Mouse (Mus musculus) thymus, postnatal 10 days (tissue): ENCODE measurements around the gene Dus3l.

Experiments
- DNase-seq, 2 experiments: peaks; one replicate each; pipeline ENCODE4 v3.0.0; 2021; ENCODE audit warnings: low spot score in 2 of 2

Dus3l gene

DNA sequence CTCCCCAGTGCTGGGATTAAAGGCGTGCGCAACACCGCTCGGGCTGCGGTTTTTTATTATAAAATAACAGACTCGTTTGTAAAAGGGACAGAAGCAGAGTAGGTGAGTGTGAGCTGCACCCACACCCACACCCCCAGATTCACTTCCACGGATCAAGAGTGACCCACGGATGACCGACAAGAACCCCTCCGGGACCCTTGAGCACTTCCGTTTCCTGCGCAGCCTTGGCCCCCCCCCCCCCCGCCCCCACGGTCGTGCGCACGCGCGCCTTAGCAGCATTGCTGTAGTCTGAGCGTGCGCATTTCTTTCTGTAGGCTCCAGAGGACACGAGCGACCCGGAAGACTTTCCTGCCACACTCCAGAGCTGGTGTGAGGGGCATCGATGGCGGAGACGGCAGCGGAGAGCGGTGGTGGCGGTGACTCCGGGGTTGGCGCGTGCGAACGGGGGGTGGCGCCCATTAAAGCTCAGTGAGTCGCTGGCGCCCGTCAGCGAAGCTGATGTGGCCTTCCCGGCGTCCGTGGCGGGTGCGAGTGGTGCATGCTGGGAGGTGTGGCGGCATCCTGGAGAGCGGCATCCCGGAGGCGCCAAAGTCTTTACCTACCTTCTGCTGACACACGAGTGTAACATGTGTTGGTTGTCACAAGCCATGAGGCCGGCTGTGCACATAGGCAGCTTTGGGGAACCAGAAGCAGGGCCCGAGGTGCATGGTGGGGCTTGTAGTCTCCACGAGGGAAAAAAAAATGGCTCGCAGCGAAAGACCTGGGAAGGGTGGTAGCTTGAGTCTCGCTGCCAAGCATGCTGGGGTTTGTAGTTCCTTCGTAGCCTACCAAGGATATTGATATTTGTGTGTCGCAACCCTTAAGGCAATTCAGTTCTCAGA lies at the start of gene Dus3l:
Dus3l (plus strand) TSS at position 284 of the 881 bp plus-strand sequence.
- DNase-seq = peak; percentile 82 to 87

DNA sequence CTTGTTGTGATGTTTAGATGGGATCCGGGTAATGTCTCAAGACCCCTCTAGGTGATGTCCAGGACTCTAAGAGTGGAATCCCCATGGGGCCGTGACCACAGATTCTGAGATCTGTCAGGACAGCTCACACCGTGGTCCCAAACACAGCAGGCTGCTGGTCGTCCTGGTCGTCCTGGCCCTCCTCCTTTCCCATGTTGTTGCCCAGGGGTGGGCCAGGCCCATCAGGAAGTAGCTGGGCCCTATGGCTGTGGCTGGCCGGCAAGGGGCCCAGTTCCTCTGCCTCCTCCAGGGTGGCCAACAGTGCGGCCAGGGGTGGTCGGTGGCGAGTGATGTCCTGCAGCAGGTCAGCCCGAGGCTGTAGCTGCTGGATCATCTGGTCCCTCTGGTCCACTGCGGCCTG lies 49.2 kb upstream of the Dus3l start:
- no peak for DNase-seq

DNA sequence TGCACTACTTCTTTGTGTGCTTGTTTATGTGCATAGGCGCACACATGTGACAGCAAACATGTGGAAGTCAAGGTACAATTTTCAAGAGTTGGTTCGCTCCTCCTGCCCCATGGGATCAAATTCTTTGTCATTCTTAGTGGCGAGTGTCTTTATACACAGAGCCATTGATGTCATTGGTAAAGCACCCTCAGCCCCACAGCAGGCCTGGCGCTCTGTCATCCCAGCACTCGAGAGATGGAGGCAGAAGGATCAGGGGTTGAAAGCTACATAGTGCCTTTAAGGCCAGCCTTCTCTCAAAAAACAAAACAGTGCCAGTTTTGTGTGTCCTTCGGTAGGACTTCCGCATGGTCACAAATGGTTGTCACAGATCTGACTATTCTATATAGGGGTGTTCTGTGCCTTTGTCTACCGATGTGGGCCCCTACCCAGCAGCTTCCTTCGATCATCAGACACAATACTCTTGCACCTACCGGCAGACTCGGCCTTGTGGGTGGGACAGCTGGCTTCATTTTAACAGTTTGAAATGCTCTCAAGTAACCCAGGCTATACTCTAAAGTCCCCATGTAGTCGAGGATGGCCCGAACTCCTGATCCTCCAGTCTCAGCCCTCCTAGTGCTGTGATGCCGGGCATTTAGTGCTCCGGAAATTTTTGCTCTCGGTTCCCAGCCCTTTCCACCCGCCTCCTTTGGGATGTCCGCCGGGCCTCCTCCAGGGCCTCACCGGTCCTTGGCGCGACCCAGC lies 48.5 kb upstream of the Dus3l start:
- DNase-seq = no peak

DNA sequence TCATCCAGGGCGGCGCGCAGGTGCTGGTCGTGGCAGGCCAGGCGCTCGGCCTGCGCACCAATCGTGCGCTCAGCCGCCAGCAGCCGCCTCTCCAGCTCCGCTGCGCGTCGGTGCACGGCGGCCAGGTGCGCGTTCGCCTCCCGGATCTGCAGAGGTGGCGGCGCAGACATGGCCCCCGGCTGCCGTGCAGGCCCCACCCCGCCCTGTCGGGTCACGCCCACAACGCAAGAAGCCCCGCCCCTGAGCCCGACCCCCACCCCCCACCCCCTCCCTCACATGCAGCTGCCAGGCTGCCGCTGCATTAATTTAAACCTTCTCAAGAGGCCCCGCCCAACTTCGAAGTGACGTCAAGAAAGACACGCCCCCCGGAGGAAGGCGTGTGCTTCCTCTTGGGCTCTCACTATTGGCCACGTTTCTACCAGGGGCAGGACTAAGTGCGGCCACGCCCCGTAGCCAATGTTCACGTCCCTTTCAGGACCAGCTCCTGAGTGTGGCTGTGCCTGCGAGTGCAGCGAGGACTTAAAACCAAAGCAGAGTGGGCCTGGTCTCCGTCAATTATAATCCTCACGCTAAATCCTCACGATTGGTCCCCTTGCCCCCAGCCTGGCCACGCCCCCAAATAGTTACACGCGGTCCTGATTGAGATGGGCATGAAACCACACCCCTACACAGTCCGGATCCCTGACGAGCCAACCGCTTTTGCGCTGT lies 47.7 kb upstream of the Dus3l start:
- peak; percentile 96 to 97 for DNase-seq

DNA sequence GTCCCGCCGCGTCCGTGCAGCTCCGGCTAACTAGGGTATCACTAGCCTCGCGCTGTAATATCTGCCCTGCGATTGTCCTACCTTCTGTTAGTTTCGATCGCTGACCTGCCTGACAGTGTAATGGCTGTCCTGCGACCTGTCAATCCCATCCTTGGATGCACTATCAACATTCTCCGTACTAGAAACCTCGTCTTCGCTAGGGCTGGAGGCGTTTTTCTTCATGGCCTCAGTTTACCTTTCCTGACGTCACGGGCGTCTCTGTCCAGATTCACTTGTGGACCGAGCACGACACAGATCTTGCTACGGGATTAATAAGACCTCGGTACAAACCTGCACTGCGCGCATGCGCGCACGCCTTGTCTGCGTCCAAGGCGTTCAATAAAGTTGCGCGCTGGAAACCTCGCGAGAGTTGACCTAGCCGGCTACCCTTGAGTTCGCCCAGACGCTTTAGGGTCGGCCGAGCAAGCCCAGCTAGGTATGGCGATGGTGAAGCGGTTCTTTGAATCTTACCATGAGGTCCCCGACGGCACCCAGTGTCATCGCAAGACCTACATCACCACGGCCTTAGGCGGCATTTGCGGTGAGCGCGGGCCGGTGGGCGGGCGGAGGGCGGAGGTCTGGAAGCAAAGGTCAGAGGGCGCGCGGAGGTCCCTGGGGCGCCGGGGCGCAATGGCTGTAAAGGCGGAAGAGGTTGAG lies 47.0 kb upstream of the Dus3l start, which contains the start of the genes Ndufa11 and Vmac:
Ndufa11 (plus strand) TSS at position 405 of the 696 bp plus-strand sequence.
Vmac (minus strand) TSS at position 660 of the 696 bp plus-strand sequence.
- peak; percentile 88 to 94 for DNase-seq

DNA sequence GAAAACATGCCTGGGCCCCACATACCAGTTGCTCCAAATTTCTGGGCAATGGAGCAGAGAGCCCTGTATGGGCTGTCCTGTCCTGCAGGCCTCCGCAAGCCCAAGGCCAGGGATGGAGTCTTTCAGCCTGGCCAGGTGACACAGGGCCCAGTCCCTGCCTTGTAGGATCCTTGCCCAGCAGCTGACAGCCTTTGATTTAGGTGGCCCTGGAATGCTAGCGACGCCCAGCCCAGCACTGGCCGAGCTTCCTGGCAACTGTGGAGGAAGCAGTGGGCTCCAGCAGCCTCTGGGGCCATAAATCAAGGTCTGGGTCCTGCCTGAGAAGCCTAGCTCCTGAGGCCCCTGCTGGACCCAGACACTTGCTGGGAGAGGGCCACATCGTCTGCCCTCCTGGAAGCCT lies 42.1 kb upstream of the Dus3l start:
- DNase-seq = no peak

DNA sequence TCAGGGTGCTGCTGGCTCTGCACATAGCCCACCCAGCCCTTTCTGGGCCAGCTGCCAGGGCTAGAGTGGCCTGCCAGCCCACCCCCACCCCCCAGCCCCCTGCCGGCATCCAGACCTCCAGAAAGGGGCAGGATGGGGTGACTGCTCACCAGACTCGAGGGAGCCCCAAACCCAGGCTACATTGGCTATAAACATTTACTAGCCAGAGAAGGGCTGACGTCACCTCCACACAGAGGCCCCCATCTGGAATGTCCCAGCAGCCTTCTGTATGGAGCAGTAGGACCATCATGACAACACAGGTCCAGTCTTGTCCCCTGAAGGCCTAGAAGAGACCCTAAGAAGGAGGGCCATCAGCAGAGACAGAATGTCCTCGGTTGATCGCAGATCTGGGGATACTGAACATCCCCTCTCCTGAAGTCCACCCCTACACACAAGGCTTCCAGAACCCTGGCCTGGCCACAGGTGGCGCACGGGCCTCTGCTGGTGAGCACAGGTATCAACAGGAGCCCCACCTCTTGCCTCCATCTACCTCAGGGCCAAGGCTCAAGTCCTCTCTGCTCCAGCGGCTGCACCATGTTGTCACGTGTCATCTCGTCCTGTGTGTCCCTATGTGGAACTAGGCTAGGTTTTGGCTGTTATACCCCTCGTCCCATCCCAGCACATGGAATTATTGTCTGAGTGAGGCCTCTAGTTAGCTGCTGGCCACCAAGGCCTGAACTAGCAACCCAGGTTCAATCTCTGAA lies 41.0 kb upstream of the Dus3l start:
- DNase-seq = no peak

DNA sequence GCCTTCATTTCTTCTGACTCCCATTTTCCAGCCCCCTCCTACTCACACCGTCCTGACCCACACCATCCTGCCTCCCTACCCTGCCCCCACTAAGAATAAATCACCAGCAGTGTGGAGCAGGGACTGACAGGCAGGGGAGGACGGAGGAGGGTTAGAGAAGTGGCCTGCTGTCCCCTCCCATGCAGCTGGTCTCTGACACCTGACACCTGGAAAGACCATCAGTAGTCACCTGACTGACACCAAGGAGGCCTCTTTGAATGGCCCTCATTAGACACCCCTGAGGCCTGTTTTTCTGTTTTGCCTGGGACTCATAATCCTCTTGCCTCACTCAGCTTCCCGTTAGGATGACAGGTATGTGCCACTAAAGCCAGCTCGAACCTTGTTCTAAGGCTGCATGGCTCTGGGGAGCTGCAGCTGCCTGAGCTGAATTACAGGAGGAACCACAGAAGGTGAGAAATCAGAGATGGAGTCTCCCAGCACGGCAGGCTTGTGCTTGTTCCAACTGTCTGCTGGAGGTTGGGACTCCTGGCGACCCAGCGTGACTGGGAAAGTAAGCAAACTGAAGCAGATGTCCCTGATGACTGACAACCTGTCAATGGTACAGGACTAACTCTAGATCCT lies 37.4 kb upstream of the Dus3l start:
- no peak for DNase-seq

DNA sequence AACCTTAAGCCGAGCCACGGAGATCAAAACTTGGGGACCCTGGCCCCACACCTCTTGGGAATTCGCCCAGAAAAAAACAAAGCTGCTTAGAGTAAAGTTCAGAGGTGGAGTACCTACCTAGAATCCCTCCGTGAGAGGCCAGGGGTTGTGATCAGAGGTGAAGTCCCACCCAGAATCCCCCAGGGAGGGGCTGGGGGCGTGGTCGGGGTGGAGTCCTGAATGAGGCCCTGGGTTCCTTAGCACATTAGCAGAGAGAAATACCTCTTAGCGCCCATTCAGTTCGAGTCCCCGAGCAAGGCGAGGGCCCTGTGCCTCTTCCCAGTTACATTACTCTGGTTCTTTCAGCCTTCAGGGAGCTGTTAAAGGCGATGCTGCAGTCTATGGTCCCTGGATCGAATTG lies 36.9 kb upstream of the Dus3l start:
- no peak for DNase-seq

DNA sequence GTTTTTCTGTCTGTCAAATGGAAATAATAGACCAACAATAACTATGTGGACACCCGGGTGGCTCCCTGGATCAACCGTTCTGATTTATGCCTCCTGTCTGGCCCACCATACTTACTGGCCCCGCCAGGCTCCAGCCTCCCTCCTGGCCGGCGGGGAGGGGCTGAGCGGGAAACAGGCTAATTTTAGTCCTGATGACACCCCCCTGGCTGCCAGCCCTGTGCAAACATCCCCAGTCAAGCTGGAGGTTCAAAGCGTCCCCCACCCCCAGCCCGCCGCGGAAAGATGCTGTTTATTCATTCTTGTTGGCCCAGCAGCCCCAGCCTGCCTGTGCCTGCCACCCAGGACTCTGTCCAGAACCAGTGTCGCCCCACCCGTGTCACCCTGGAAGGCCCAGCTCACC lies 36.4 kb upstream of the Dus3l start:
- DNase-seq = no peak

DNA sequence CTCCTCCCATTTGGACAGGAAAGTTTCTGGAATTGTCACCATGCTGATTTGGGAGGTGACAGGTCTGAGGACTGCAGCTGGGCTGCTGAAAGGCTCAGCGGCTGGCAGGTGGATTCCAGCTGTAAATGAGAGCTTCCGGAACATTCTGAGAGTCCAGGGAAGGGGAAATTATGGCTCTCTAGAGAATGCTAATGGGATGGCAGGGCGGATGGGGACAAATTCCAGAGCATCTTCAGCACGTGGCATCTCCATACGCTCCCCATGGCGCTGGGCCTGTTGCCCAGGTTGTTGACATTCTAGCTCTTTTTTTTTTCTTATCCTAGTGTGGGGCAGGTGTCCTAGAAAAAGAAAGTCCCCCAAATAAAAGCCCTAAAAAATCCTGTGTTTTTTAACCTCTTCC lies 35.4 kb upstream of the Dus3l start:
- DNase-seq = no peak

DNA sequence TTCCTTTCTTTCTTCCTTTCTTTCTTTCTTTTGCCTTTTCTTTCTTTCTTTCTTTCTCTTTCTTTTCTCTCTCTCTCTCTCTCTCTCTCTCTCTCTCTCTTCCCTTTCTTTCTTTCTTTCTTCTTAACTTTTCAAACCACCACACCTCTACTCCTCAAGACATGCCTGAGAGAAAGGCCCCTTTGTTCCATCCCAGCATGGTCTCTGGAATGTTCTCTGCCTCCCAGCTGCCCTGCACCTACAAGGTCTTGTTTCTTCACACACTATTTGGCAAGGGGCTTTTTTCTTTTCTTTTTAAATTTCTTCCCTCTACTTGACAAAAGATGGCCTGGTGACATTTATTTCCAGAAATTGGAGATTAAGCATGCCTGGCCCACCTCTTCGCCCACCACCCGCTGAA lies 34.9 kb upstream of the Dus3l start:
- DNase-seq = no peak

DNA sequence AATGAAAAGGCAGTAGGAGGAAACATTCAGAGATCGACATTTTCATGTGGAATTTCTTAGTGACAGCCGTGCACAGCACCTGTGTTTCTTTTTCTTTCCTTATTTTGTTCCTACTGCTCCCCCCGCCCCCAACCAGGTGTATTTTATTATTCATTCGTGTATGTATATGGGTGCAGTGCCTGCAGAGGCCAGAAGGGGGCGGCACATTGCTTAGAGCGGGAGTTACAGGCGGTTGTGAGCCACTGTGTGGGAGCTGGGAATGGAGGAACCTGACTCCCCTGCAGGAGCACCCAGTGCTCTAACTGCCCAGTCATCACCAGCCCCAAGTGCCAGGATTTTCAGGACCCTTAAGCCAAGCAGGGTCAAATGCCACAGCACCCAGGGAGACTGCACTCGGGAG lies 28.0 kb upstream of the Dus3l start:
- no peak for DNase-seq

DNA sequence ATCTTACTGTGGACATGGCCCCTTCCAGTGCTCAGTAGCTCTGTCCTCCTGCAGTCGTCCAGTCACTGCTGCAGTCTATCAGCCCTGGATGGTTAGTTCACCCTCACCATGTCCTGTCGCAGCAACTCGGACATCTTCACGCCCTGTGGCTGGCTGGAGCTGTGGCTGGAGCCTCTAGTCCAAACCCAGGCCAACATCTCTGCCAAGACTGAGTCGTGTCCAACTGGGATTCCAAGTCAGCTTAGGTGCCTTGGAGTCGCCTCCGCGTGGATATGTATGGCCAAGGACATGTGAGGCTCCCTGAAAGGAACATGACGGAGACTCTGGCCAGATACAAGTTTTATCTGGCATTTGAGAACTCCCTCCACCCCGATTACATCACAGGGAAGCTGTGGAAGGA lies 26.3 kb upstream of the Dus3l start:
- DNase-seq = no peak

DNA sequence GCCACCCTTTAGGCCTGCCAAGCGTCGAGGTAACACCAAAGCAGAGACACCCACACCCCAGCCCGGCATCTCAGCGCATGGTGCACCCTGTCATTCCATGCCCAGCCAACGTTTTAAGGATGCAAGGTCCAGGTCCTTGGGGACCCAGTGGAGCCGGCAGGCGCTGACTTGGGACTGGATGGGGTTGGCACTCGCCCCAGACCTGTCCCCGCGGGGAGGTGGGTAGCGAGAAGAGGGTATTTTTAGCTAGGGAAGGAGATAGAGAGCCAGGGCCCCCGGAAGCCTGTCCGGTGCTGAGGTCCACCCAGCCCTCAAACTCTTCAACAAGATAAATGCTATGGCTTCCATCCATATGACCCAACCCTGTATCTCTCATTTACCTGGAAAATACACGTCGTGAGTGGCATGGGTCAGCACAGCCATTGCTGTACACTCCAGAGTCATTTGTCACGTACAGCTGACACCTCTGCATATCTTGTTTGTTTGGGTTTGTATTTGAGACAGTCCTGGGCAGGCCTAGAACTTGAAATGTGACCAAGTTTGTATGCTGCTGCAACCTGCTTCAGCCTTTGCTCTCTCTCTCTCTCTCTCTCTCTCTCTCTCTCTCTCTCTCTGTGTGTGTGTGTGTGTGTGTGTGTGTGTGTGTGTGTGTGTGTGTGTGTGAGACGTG lies 24.3 kb upstream of the Dus3l start:
- no peak for DNase-seq

DNA sequence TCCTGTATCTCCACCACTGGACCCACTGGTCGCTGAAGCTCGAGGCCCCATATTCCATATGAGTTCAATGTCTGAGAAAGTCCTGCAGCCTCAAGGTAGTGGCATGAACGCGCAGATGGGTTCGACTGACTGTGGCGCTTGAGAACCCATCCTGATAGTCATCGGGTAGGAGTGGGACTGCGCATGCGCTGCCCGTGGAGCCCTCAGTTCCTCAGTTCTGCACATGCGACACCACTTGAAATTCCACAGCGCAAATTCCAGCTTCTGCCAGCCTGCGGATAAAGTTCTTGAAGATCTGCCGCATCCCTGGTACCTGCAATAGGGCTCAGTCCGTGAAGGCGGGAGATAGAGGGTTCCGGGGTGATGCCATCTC lies 23.8 kb upstream of the Dus3l start:
- DNase-seq = no peak

DNA sequence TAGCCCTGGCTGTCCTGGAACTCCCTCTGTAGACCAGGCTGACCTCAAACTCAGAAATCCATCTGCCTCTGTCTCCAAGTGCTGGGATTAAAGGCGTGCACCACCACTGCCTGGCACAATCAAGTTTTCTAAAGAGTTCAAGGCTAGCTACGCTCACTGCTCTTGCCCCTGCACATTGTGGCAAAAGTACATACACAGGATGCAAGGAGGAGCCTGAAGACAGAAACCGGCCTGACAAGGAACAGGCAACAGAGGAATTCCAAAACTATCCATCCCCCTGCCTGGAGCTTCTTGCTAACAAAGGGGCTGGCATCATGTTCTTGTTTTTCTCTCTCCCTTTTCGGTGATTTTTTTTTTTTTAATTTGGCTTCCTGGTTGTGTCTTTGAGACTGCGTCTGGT lies 20.4 kb upstream of the Dus3l start:
- DNase-seq = no peak

DNA sequence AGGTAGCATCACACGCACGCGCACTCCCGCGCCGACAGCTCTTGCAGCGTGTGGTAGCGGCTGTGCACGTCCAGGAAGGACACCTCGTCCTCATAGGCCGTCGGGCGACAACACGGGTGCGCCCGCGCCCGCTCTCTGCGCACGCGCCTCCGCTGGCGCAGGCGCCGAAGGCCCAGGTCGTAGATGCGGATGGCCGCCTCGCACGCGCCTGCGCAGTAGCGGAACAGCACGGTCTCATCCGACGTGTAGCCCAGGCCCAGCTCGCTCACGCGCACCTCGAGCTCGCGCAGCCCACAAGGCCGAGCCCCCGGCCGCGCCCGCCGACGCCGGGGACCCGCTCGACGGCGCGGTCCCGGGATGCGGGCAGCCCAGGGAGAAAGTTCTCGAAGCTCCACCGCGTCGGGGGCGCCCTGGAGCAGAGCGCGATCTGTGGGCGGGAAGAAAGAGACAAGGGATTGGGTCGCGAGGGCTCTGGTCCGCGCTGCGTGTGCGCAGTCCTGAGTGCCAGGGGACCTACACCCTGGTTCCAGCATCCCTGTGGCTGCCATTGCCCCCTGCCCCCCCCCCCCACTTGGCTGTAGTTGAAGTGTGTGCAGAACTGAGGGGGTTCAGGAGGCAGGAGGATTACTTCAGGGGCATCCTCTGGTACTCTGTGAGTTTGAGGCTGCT lies 13.0 kb upstream of the Dus3l start:
- DNase-seq = no peak

DNA sequence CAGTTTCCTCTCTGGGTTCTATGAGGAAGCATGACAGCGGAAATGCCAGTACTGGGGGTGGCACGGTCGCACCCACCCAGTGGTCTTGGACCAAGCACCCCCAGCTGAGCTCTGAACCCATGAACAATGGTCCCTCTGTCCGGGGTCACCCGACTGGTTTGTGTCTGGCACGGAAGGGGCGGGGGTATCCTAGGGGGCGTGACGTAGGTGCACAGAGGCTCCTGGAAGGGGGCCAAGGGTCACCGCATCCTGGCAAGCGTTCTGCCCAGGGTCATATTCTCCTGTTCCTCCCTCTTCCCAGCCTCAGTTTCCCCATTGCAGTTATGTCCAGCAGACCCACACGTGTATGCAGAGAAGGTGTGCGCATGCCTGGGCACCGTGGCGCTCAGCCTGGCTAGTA lies 11.1 kb upstream of the Dus3l start:
- DNase-seq = no peak
